Mouse (Mus musculus): ENCODE data around the gene Gm7347. TPM values are rescaled to one million over a fixed set of nuclear protein-coding genes. Genes with fewer than 3 reads are reported as not detected.

Gm7347 gene
- polyA plus RNA-seq, 1 experiment from 2014 or later, result 0.07 TPM

Other genes with a start within 250 kb of the Gm7347 start
- 0.07 TPM in 1 of 2 replicates, not detected in the other for gene Gm21663, start 116.2 kb downstream of the Gm7347 start, polyA plus RNA-seq (2014; fragmentation: Nextera tagmentation; extraction: Ambion mirVana)
- gene Gm21671, start 104.2 kb downstream of the Gm7347 start, polyA plus RNA-seq (2014; fragmentation: Nextera tagmentation; extraction: Ambion mirVana), result 0.12 TPM in 1 of 2 replicates, not detected in the other
- gene Gm21680, start 85.9 kb downstream of the Gm7347 start, polyA plus RNA-seq (2014; fragmentation: Nextera tagmentation; extraction: Ambion mirVana), result not detected in 2 replicates
- gene Gm21698, start 69.9 kb downstream of the Gm7347 start, polyA plus RNA-seq (2014; fragmentation: Nextera tagmentation; extraction: Ambion mirVana), result 0.11 TPM in 1 of 2 replicates, not detected in the other
- 0.21 TPM in 1 of 2 replicates, not detected in the other for gene Gm1979, start 53.8 kb downstream of the Gm7347 start, polyA plus RNA-seq (2014; fragmentation: Nextera tagmentation; extraction: Ambion mirVana)
- gene Gm5862, start 35.7 kb downstream of the Gm7347 start, polyA plus RNA-seq (2014; fragmentation: Nextera tagmentation; extraction: Ambion mirVana), result 0.13 TPM in 1 of 2 replicates, not detected in the other
- 0.08 TPM in 1 of 2 replicates, not detected in the other for gene Speer4a, start 19.0 kb downstream of the Gm7347 start, polyA plus RNA-seq (2014; fragmentation: Nextera tagmentation; extraction: Ambion mirVana)
- gene Gm10471, start 30.7 kb upstream of the Gm7347 start, polyA plus RNA-seq (2014; fragmentation: Nextera tagmentation; extraction: Ambion mirVana), result not detected in 2 replicates
- not detected in 2 replicates for gene 5031410I06Rik, start 46.8 kb upstream of the Gm7347 start, polyA plus RNA-seq (2014; fragmentation: Nextera tagmentation; extraction: Ambion mirVana)
- 0.12 TPM in 1 of 2 replicates, not detected in the other for gene Gm10220, start 62.8 kb upstream of the Gm7347 start, polyA plus RNA-seq (2014; fragmentation: Nextera tagmentation; extraction: Ambion mirVana)
- gene Gm7361, start 199.1 kb upstream of the Gm7347 start, polyA plus RNA-seq (2014; fragmentation: Nextera tagmentation; extraction: Ambion mirVana), result 0.11 TPM in 1 of 2 replicates, not detected in the other

All from lung, embryonic 14.5 days (tissue).